8 mouse cellular contexts compared by ENCODE assay signal in genomic region chr19:53185486-53186134, GRCm38 (mm10). TPM values are rescaled to one million over a fixed set of nuclear protein-coding genes. Genes with fewer than 3 reads are reported as not detected.
A peak's percentile ranks its signal among the peaks of the same experiment; 100 is the strongest.
DNase-seq lines count a peak whose midpoint lies in the region; ATAC-seq lines count a peak whose summit lies in the region.

No protein-coding gene starts in this region.

- ATAC-seq in kidney, embryonic 15.5 days (replicated peaks; ENCODE audit: low FRiP score), result peak; percentile 72
- ATAC-seq in heart, embryonic 15.5 days (replicated peaks; ENCODE audit: insufficient number of reproducible peaks, insufficient read depth, low FRiP score, low read depth), result 0 out of 2 replicates have a peak, but pooled peaks have one; percentile 23

- peaks cover 58% of the 10 kb centered on the region for H3K4me1 ChIP-seq in kidney, embryonic 15.5 days
- H3K4me1 ChIP-seq in heart, embryonic 15.5 days (replicated peaks), result peaks cover 86% of the 10 kb centered on the region

- H3K27me3 ChIP-seq in kidney, embryonic 15.5 days, result no peaks in the 10 kb centered on the region
- H3K27me3 ChIP-seq in heart, embryonic 15.5 days, result no peaks in the 10 kb centered on the region

- WGBS in kidney, embryonic 15.5 days, result 57% methylated on average over 8 of the region's 8 CpGs
- 23% methylated on average over 8 of the region's 8 CpGs for WGBS in heart, embryonic 15.5 days

- no peak for DNase-seq in kidney, adult 8-10 months
- DNase-seq in lung, postnatal 4 days, result peak; percentile 71 to 81
- peak; percentile 69 to 79 for DNase-seq in thymus, postnatal 36 days
- no peak for DNase-seq in right cerebral cortex, postnatal 25 days
- no peak for DNase-seq in layer of hippocampus, postnatal 36 days
- no peak for DNase-seq in right cerebral cortex, postnatal 14 days

- no peaks in the 10 kb centered on the region for H3K36me3 ChIP-seq in kidney, embryonic 15.5 days
- no peaks in the 10 kb centered on the region for H3K36me3 ChIP-seq in heart, embryonic 15.5 days

- no peaks in the 10 kb centered on the region for H3K9me3 ChIP-seq in kidney, embryonic 15.5 days (replicated peaks)
- H3K9me3 ChIP-seq in heart, embryonic 15.5 days (replicated peaks), result no peaks in the 10 kb centered on the region

- H3K9ac ChIP-seq in kidney, embryonic 15.5 days, result no peak overlapping the region
- no peak overlapping the region for H3K9ac ChIP-seq in heart, embryonic 15.5 days

- no peak overlapping the region for H3K27ac ChIP-seq in kidney, embryonic 15.5 days
- peak overlapping the region; percentile 61 for H3K27ac ChIP-seq in heart, embryonic 15.5 days

- no peak overlapping the region for H3K4me2 ChIP-seq in kidney, embryonic 15.5 days
- peak overlapping the region; percentile 35 for H3K4me2 ChIP-seq in heart, embryonic 15.5 days

- H3K4me3 ChIP-seq in kidney, embryonic 15.5 days (replicated peaks), result no peak overlapping the region
- no peak overlapping the region for H3K4me3 ChIP-seq in heart, embryonic 15.5 days

RNA-seq across cellular contexts. Expression of gene Add3, which starts 45.4 kb away (rescaled TPM):
- polyA plus RNA-seq in kidney, embryonic 15.5 days (2015; fragmentation: Nextera tagmentation; extraction: Ambion mirVana), result 80.1 and 85.6 TPM in 2 replicates
- polyA plus RNA-seq in heart, embryonic 15.5 days (2015; fragmentation: Nextera tagmentation; extraction: Ambion mirVana), result 112 and 118 TPM in 2 replicates
- 100 to 1,000 TPM; 124 TPM for total RNA-seq in layer of hippocampus, postnatal 36 days (2021)

Comparison
In these comparisons a context has a peak if more than half of its experiments do, and no peak if none do; other contexts are left out.
1. DNase-seq: peak in lung, postnatal 4 days (2 of 2) and thymus, postnatal 36 days (2 of 2); none in kidney, adult 8-10 months (0 of 2), right cerebral cortex, postnatal 25 days (single experiment), layer of hippocampus, postnatal 36 days (0 of 2) and right cerebral cortex, postnatal 14 days (single experiment).